Mouse (Mus musculus): ENCODE measurements at regions not wholly inside any gene's neighbourhood (a gene's known extent, or its start where the extent isn't known, plus 50 kb on each side); places are given as distances from the start of the nearest gene placed in this dataset.

DNA sequence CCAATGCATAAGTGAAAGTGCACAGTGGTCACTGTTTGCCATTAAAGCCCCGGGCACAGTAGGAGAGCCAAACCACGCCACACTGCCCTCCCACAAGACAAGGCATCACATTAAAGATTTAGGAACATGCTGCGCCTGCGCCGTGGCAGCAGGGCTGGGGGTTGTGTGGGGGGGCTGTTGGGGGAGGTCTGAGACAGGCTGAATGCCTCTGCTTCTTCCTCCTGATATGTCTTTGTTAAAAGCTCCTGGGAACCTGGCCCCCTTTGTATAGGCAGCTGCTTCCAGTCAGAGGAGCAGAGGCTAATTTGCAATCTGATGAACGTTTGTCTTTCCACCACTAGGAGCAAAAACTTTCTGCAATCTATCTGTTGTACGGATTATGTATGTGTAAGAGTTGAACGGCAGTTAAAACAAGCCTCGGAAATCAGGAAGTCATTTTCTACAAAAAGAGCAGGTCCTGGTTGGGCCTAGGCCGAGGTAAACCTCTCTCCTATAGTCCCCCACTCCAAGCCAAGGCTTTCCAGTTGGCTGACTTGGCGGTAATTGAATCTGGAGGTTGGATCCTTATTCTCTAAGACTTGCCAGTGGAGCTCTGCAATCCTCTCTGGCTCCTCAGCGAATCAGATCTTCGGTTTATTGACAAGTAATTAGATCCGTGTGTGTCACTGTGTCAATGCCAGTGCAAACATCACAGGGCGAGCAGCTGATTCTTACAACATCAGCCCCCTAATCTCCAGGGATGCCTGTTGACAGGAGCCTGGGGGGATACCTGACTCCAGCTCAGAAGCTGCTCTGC is 173.3 kb upstream of the A230072I06Rik start:
- TF ChIP-seq GATA1 (IDR thresholded peaks at IDR 0.05; ENCODE audit: low read depth, low read length) = no peak
- TF ChIP-seq CTCF (IDR thresholded peaks at IDR 0.05 in 2 of 3, conservative IDR thresholded peaks at IDR 0.05 in 1 of 3; ENCODE audit: control insufficient read depth in 1 of 3, insufficient read depth in 1 of 3, low read depth in 2 of 3, low read length in 3 of 3, poor library complexity in 1 of 3, severe bottlenecking in 1 of 3) = no peak

Measured in MEL (cell line).